Mouse (Mus musculus): ENCODE data around the gene Thbs3.

GRCm38 (mm10) chr3:89271760-89272159 is 56.8 kb downstream of the Thbs3 start:
- TF ChIP-seq CTCF (IDR thresholded peaks at IDR 0.05; ENCODE audit: low read depth, low read length) (no peak), GATA1 (IDR thresholded peaks at IDR 0.05; ENCODE audit: borderline replicate concordance, low read length) (no peak)
